Mouse (Mus musculus): ENCODE results near the gene Hira.

- no peak for TF ChIP-seq CTCF (conservative IDR thresholded peaks at IDR 0.05; ENCODE audit: insufficient read depth, insufficient read length, low read depth, low read length)
- no peak for TF ChIP-seq POLR2A (IDR thresholded peaks at IDR 0.05; ENCODE audit: low read depth, low read length)
These were observed 94.0 kb downstream of the Hira start for GRCm38 (mm10) chr16:18970837-18971236.
